Mouse (Mus musculus): ENCODE measurements at regions not wholly inside any gene's neighbourhood (a gene's known extent, or its start where the extent isn't known, plus 50 kb on each side); places are given as distances from the start of the nearest gene placed in this dataset.

- intact Hi-C loops (cut with DNase I), result no loop called here
- DNase-seq (ENCODE audit: extremely low spot score in 1 of 2, low spot score in 2 of 2), result peak in 1 of 2 experiments; percentile 12
Measured at GRCm38 (mm10) chr1:103762044-103762663, 1006.2 kb upstream of the Cdh20 start.

- intact Hi-C loops (cut with DNase I), result no loop called here
- DNase-seq (ENCODE audit: extremely low spot score in 1 of 2, low spot score in 2 of 2), result peak in 1 of 2 experiments; percentile 10
Measured at GRCm38 (mm10) chr1:103762745-103763144, 1005.6 kb upstream of the Cdh20 start.

GRCm38 (mm10) chr1:103767315-103767714, 1001.0 kb upstream of the Cdh20 start:
- DNase-seq (ENCODE audit: extremely low spot score in 1 of 2, low spot score in 2 of 2), result peak in 1 of 2 experiments; percentile 7

GRCm38 (mm10) chr1:103784692-103785091, 983.6 kb upstream of the Cdh20 start:
- intact Hi-C loops (cut with DNase I), result no loop called here
- peak in 1 of 2 experiments; percentile 6 for DNase-seq (ENCODE audit: extremely low spot score in 1 of 2, low spot score in 2 of 2)

More at GRCm38 (mm10) chr1:103767315-103767714, 1001.0 kb upstream of the Cdh20 start:
- intact Hi-C loops (cut with DNase I), result no loop called here

GRCm38 (mm10) chr1:103796337-103796736, 972.0 kb upstream of the Cdh20 start:
- intact Hi-C loops (cut with DNase I), result loop anchor here (5.0 kb wide), 1 partner anchor 1836 kb away; no protein-coding TSS in a partner anchor
- no peak for DNase-seq (ENCODE audit: extremely low spot score in 1 of 2, low spot score in 2 of 2)

GRCm38 (mm10) chr1:103799343-103799742, 969.0 kb upstream of the Cdh20 start:
- DNase-seq (ENCODE audit: extremely low spot score in 1 of 2, low spot score in 2 of 2), result peak in 1 of 2 experiments; percentile 29
- intact Hi-C loops (cut with DNase I), result loop anchor here (5.0 kb wide), 1 partner anchor 1833 kb away; no protein-coding TSS in a partner anchor

- intact Hi-C loops (cut with DNase I), result no loop called here
- DNase-seq (ENCODE audit: extremely low spot score in 1 of 2, low spot score in 2 of 2), result no peak
Measured at GRCm38 (mm10) chr1:103817946-103818345, 950.4 kb upstream of the Cdh20 start.

All from left cerebral cortex, postnatal 10 days (tissue).